Mouse (Mus musculus): ENCODE results near the gene Aldh1a3. TPM values are rescaled to one million over a fixed set of nuclear protein-coding genes. Genes with fewer than 3 reads are reported as not detected.

Aldh1a3 gene
- polyA plus RNA-seq, 1 experiment, result 4.0 TPM

- no peak overlapping the region for H3K4me3 ChIP-seq (ENCODE audit: insufficient read depth, poor library complexity, severe bottlenecking)
- H3K79me2 ChIP-seq (ENCODE audit: control insufficient read depth, insufficient read depth), result no peaks in the 10 kb centered on the region
- no peaks in the 10 kb centered on the region for H3K27me3 ChIP-seq (ENCODE audit: control insufficient read depth, insufficient read depth, insufficient read length)
- TF ChIP-seq USF1 (IDR thresholded peaks at IDR 0.05; ENCODE audit: low read depth) (no peak), MYOD1 (IDR thresholded peaks at IDR 0.05; ENCODE audit: control insufficient read depth, insufficient read length, low read depth) (no peak), CTCF (IDR thresholded peaks at IDR 0.05; ENCODE audit: control insufficient read depth, insufficient read depth, insufficient read length) (no peak), MYOG (IDR thresholded peaks at IDR 0.05; ENCODE audit: control insufficient read depth, extremely low read depth, insufficient read length) (no peak), FOSL1 (IDR thresholded peaks at IDR 0.05; ENCODE audit: insufficient read depth, low read length, poor library complexity, severe bottlenecking) (no peak), CEBPB (IDR thresholded peaks at IDR 0.05; ENCODE audit: low read depth) (no peak), MAX (IDR thresholded peaks at IDR 0.05) (no peak)
- no peak overlapping the region for H3ac ChIP-seq (ENCODE audit: control insufficient read depth, insufficient read length, low read depth)
- H3K79me3 ChIP-seq (ENCODE audit: low read depth), result no peaks in the 10 kb centered on the region
- no peaks in the 10 kb centered on the region for H3K36me3 ChIP-seq (ENCODE audit: control insufficient read depth, insufficient read depth)
These were observed 19.5 kb upstream of the Aldh1a3 start for GRCm38 (mm10) chr7:66446860-66447259.

GRCm38 (mm10) chr7:66445117-66445905 is 18.0 kb upstream of the Aldh1a3 start:
- Histone ChIP-seq H3K27me3 (ENCODE audit: control insufficient read depth, insufficient read depth, insufficient read length) (no peaks in the 10 kb centered on the region), H3K36me3 (ENCODE audit: control insufficient read depth, insufficient read depth) (no peaks in the 10 kb centered on the region), H3ac (ENCODE audit: control insufficient read depth, insufficient read length, low read depth) (no peak overlapping the region), H3K4me3 (ENCODE audit: insufficient read depth, poor library complexity, severe bottlenecking) (no peak overlapping the region), H3K79me3 (ENCODE audit: low read depth) (no peaks in the 10 kb centered on the region), H3K79me2 (ENCODE audit: control insufficient read depth, insufficient read depth) (no peaks in the 10 kb centered on the region)
- TF ChIP-seq MAX (IDR thresholded peaks at IDR 0.05) (no peak), USF1 (IDR thresholded peaks at IDR 0.05; ENCODE audit: low read depth) (no peak), MYOG (IDR thresholded peaks at IDR 0.05; ENCODE audit: control insufficient read depth, extremely low read depth, insufficient read length) (no peak), CEBPB (IDR thresholded peaks at IDR 0.05; ENCODE audit: low read depth) (no peak)

GRCm38 (mm10) chr7:66444706-66445105 is 17.4 kb upstream of the Aldh1a3 start:
- no peaks in the 10 kb centered on the region for H3K79me2 ChIP-seq (ENCODE audit: control insufficient read depth, insufficient read depth)
- no peaks in the 10 kb centered on the region for H3K79me3 ChIP-seq (ENCODE audit: low read depth)
- H3K27me3 ChIP-seq (ENCODE audit: control insufficient read depth, insufficient read depth, insufficient read length), result no peaks in the 10 kb centered on the region
- H3K36me3 ChIP-seq (ENCODE audit: control insufficient read depth, insufficient read depth), result no peaks in the 10 kb centered on the region
- no peak overlapping the region for H3ac ChIP-seq (ENCODE audit: control insufficient read depth, insufficient read length, low read depth)
- no peak overlapping the region for H3K4me3 ChIP-seq (ENCODE audit: insufficient read depth, poor library complexity, severe bottlenecking)
- TF ChIP-seq MAX (IDR thresholded peaks at IDR 0.05) (no peak), FOSL1 (IDR thresholded peaks at IDR 0.05; ENCODE audit: insufficient read depth, low read length, poor library complexity, severe bottlenecking) (no peak), MYOG (IDR thresholded peaks at IDR 0.05; ENCODE audit: control insufficient read depth, extremely low read depth, insufficient read length) (no peak), USF1 (IDR thresholded peaks at IDR 0.05; ENCODE audit: low read depth) (no peak), CTCF (IDR thresholded peaks at IDR 0.05; ENCODE audit: control insufficient read depth, insufficient read depth, insufficient read length) (no peak), MYOD1 (IDR thresholded peaks at IDR 0.05; ENCODE audit: control insufficient read depth, insufficient read length, low read depth) (no peak), CEBPB (IDR thresholded peaks at IDR 0.05; ENCODE audit: low read depth) (no peak)

GRCm38 (mm10) chr7:66442501-66443369 is 15.4 kb upstream of the Aldh1a3 start:
- H3K36me3 ChIP-seq (ENCODE audit: control insufficient read depth, insufficient read depth), result no peaks in the 10 kb centered on the region
- TF ChIP-seq FOSL1 (IDR thresholded peaks at IDR 0.05; ENCODE audit: insufficient read depth, low read length, poor library complexity, severe bottlenecking) (no peak), MYOD1 (IDR thresholded peaks at IDR 0.05; ENCODE audit: control insufficient read depth, insufficient read length, low read depth) (no peak), MYOG (IDR thresholded peaks at IDR 0.05; ENCODE audit: control insufficient read depth, extremely low read depth, insufficient read length) (no peak), CEBPB (IDR thresholded peaks at IDR 0.05; ENCODE audit: low read depth) (no peak), USF1 (IDR thresholded peaks at IDR 0.05; ENCODE audit: low read depth) (no peak), MAX (IDR thresholded peaks at IDR 0.05) (no peak), CTCF (IDR thresholded peaks at IDR 0.05; ENCODE audit: control insufficient read depth, insufficient read depth, insufficient read length) (no peak)
- H3K79me2 ChIP-seq (ENCODE audit: control insufficient read depth, insufficient read depth), result no peaks in the 10 kb centered on the region
- H3K27me3 ChIP-seq (ENCODE audit: control insufficient read depth, insufficient read depth, insufficient read length), result no peaks in the 10 kb centered on the region
- H3K4me3 ChIP-seq (ENCODE audit: insufficient read depth, poor library complexity, severe bottlenecking), result no peak overlapping the region
- no peaks in the 10 kb centered on the region for H3K79me3 ChIP-seq (ENCODE audit: low read depth)
- H3ac ChIP-seq (ENCODE audit: control insufficient read depth, insufficient read length, low read depth), result no peak overlapping the region

GRCm38 (mm10) chr7:66438787-66439669 is 11.7 kb upstream of the Aldh1a3 start:
- H3K4me3 ChIP-seq (ENCODE audit: insufficient read depth, poor library complexity, severe bottlenecking), result no peak overlapping the region
- no peaks in the 10 kb centered on the region for H3K36me3 ChIP-seq (ENCODE audit: control insufficient read depth, insufficient read depth)
- TF ChIP-seq MYOD1 (IDR thresholded peaks at IDR 0.05; ENCODE audit: control insufficient read depth, insufficient read length, low read depth) (no peak), MAX (IDR thresholded peaks at IDR 0.05) (no peak), FOSL1 (IDR thresholded peaks at IDR 0.05; ENCODE audit: insufficient read depth, low read length, poor library complexity, severe bottlenecking) (no peak), CEBPB (IDR thresholded peaks at IDR 0.05; ENCODE audit: low read depth) (no peak), CTCF (IDR thresholded peaks at IDR 0.05; ENCODE audit: control insufficient read depth, insufficient read depth, insufficient read length) (no peak), MYOG (IDR thresholded peaks at IDR 0.05; ENCODE audit: control insufficient read depth, extremely low read depth, insufficient read length) (no peak), USF1 (IDR thresholded peaks at IDR 0.05; ENCODE audit: low read depth) (no peak)
- H3K79me3 ChIP-seq (ENCODE audit: low read depth), result no peaks in the 10 kb centered on the region
- no peaks in the 10 kb centered on the region for H3K27me3 ChIP-seq (ENCODE audit: control insufficient read depth, insufficient read depth, insufficient read length)
- no peaks in the 10 kb centered on the region for H3K79me2 ChIP-seq (ENCODE audit: control insufficient read depth, insufficient read depth)
- no peak overlapping the region for H3ac ChIP-seq (ENCODE audit: control insufficient read depth, insufficient read length, low read depth)
